Mouse (Mus musculus): Measurements from ENCODE around the gene Arhgap10.

Arhgap10 gene

DNA sequence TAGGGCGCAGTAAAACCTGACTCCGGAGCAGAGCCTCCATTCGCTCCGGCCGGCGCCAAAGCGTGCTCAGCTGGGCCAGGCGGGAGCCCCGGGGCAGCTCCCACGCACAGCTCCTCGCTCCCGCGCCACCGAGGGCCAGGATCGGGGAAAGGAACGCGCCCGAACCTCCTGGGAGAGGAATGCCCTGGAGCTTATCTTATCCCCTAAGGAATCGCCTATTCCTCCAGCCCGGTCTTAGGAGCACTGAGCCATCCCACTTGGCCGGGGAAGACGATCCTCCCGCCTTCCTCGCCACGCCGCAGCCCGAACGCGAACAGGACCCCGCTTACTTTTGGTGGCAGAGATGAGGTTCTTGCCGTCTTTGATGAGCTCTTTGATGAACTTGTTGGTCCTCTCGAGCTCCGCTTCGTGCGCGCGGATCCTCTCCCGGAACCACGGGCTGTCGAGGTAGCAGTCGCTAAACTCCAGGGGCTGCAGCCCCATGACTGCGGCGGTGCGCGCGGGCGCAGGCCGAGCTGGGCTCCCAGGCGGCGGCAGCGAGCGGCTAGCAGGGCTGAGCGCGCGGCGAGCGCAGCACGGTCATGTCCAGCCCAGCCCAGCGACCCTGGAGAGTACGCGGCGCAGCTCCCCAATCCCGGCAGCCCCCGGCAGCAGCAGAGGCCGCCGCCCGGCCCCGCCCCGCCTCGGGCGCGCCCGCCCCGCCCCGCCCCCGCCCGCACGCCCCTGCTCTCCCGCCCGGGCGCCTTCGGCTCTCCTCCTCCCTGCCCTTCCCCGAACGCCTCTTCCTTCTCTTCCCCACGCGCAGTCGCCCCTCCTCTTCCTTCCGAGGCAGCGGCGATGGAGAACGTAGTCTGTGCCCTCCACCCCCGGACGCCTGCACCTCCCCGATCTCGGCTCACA, at the start of gene Arhgap10:
TSS of gene Arhgap10 (minus strand) at position 653 of the 900 bp plus-strand sequence.
- peak; percentile 85 for DNase-seq (ENCODE audit: low read depth, low spot score)

DNA sequence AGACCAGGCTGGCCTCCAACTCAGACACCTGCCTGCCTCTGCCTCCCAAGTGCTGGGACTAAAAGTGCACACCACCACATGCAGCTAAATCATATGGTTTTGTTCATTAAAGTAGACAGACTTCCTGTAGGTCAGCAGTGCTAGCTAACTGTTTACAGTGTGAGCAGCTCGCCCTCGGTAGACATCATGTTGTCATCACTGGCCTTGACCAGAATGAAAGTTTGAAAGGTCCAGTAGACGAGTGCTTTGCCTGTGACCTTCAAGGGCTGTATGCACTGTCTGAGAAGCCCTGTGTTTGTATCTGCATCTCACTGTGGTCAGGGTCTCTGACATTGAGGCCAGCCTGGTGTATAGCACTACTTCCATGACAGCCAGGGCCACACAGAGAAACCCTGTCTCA, 43.7 kb upstream of the Arhgap10 start:
- DNase-seq (ENCODE audit: low read depth, low spot score), result no peak

DNA sequence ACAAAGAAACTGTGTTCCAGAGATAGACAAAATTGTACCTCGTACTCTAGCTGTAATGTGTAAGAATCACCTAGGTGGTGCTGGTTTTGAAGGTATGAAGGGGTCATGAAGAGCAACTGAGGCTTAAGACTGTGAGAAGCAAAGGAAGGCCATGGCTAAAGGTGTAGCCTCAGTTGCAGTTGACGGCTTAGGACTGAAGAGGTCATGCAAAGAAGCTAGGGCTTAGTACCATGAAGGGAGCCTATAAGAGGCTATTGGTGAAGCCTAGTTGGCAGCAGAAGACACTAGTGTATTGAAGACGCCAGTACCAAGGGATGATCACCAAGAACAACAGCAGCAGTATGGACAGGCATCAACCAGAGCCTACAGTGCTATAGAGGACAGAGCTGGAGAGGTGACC, 34.7 kb upstream of the Arhgap10 start:
- no peak for DNase-seq (ENCODE audit: low read depth, low spot score)

DNA sequence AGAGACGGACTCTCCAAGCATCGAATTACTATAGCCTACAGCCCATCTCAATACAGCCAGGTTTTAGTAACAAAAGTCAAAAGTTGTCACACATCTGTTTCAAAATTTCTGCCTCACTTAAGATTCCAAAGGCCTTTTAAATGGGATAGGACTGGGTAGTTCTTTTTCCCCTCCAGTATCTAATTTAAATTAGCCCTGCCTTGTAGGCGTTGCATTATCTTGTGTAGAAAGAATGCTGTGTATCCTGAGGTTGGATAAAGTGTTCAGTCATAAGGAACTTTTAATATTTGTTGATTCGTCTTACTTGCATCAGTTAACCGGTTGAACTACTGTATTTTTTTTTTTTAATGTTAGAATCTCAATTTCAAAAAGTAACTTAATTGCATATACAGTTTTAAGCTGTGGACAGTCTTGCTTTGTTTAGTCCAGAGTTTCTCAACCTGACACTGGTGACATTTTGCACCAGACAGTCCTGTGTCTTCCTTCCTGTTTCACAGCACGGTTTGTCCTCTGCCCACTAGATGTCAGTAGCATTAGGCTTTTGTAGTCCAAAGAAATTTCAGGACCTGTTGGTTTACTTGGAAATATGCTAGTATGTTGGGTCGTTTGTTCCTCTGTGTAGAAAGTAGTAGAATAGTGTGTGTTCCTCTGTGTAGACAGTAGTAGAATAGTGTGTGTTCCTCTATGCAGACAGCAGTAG, 32.3 kb upstream of the Arhgap10 start:
- peak; percentile 71 for DNase-seq (ENCODE audit: low read depth, low spot score)

DNA sequence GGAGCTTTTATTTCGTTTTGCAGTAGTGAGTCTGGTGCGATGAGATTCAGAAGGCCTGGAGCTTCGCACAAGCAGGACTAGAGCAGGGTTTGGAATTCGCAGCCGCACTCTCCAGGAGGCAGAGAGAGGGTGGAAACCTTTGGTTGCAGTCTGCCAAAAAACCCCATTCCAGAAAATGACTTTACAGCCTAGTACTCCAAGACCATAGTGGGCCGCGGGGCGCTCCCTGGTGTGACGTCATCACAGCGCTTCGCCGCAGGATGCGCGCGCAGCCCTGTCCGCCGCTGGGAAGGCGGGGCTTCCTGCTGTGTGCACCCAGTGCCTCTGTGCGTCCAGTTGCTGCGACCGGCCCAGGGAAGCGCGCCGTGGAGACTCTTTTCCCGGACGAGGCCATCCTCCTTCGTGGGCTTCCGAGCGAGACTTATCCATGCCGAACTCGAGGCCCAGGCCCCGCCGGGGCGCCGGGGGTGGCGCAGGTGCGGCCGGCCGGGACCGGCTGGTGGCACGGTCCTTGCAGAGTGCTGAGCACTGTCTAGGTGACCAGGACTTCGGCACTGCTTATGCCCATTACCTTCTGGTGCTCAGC, 31.5 kb upstream of the Arhgap10 start, which contains the start of gene Prmt9:
TSS of gene Prmt9 (plus strand) at position 277 of the 586 bp plus-strand sequence.
- peak; percentile 83 for DNase-seq (ENCODE audit: low read depth, low spot score)

DNA sequence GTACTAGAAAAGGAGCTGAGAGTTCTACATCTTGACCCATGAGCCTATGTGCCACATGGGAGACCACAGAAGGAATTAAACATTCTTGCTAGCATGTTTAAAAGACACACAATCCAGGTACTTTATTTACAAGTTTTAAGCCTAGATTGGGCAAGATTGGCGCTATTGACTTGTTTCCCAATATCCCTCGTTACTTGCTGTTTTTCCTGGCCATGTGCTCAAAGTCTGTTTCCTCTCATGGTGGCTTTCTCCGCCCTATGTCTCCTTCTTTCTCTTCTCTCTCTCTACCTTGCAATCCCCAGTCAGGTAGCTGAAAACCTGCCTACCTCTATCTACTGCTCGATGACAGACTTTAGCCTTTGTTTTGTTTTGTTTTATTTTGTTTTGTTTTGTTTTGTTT, 27.9 kb upstream of the Arhgap10 start:
- DNase-seq (ENCODE audit: low read depth, low spot score), result no peak

DNA sequence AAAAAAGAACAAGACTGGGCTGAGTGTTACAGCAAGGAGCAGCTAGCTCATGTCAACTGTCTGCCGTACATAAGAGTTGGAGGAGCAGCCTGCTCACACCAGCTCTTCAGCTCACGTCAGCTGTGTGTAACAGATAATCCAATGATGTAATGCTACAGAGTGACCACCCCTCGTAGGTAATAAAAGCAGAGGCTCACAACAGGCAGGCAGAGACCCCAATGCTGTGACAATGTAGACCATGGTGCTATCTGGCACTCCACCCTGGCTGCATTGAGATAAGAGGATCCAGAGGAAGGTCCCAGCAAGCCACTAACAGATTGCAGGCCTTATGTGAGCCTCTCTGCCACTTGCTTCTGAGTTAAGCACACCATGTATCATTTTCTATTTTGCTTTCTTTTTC, 26.7 kb upstream of the Arhgap10 start:
- DNase-seq (ENCODE audit: low read depth, low spot score), result no peak

DNA sequence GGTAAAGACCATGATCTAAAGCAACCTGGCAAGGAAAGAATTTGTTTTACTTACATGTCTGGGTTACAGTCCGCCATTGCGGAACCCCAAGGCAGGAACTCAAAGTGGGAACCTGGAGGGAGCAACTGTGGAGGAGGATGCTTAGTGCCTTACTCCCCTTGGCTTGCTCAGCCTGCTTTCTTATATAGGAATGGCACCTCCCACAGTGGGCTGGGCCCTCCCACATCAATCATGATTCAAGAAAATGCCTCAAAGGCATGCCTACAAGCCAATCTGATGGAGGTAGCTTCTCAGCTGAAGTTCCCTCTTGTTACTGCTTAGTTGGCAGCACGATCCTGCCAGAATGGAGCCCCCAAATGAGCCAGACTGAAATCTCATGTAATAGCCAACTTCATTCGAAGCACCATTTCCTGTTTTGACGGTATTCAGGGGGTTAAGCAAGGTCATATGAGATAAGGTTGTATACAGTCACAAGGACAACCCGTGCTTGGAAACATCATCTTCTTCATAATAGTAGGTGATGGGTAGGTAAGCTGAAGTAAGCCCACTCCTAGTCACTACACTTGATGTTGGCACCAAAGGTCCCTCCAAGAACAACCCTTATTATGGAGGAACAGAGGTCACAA, 25.5 kb upstream of the Arhgap10 start:
- no peak for DNase-seq (ENCODE audit: low read depth, low spot score)

DNA sequence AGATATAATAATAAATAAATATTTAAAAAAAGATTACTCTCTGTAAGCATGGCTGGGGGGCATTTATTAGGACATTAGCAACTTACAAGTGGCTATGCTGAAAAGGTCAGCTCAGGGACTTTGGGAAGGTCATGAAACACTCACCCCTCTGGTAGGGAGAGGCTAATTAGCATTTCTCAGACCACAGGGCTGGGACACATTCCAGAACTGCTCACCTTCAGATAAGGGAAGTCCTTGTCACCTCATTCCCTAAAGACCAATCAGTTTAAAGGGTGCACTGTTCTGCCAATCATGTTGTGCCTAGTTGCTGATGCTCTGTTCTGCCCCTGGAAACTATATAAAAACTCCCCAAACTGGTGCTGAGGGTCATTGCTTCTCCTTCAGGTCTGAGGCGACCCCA, 20.5 kb upstream of the Arhgap10 start:
- no peak for DNase-seq (ENCODE audit: low read depth, low spot score)

DNA sequence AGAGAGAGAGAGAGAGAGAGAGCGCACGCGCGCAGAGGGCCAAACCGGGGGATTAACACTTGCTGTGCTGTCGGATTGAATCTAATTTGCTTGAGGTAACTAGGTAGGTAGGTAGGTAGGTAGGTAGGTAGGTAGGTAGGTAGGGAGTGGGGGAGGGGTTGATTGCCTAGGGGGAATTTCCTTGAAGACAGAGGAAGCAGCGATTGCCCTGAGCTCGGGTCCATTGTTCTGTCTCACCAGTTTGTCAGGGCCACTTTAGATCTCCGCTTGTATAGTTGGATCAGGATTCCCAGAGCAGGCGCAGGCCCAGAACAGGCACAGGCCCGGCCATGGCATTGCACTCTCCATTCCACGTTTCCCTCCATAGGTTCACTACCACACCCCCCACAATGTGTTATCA, 19.1 kb upstream of the Arhgap10 start:
- DNase-seq (ENCODE audit: low read depth, low spot score), result no peak

DNA sequence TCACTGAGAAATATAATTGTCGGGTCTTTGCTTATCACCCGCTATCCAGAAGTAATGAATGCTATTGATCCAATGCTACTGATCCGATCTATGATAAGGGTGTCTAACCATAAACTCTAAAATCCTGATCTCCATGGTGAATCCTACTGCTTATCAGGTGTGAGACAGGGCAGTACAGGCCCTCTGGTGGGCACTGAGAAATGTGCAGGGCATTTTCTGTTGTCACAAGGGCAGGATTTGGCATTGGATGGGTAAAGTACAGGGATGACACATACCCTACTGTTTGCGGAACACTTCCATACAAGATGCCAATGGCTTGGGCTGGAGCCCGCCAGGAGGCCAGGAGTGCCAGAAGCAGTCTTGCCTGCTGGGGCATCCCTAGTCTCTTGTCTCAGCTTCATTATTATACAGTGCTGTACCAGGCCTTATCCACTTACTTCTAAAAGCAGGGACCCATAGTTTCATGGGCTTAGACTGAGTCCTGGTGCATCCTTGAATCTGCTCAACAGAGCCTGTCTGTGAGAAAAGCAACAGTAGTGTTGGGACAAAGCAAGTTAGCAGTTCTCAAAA, 17.4 kb upstream of the Arhgap10 start:
- peak; percentile 80 for DNase-seq (ENCODE audit: low read depth, low spot score)

DNA sequence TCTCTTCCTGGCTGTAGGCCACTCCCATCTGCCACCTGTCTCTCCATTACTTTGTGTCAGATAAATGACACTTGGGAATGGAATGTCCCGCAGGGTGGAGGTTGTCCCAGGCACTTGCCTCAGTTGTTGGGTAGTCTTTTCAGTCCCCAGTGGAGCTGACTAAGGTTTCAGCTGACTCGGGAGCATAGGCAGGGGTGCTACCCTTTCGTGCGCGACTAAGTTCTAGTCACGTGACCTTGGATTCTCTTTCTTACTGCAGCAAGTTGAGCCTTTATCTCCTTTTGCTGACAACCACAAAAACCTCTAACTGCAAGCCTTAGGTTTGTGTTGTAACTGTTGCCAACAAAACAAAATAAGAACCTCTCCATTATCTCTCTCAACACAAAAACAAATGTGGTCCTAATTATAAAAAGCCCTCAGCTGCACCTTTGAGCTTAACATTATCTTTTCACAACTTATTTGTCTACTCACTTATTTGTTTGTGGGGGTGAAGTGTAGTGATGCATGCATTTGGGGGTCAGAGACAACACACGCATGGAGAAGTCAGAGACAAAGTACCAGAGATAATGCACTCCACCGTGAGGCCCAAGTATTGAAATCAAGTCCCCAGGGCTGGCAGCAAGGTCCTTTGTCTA, 16.7 kb upstream of the Arhgap10 start:
- DNase-seq (ENCODE audit: low read depth, low spot score), result peak; percentile 11

DNA sequence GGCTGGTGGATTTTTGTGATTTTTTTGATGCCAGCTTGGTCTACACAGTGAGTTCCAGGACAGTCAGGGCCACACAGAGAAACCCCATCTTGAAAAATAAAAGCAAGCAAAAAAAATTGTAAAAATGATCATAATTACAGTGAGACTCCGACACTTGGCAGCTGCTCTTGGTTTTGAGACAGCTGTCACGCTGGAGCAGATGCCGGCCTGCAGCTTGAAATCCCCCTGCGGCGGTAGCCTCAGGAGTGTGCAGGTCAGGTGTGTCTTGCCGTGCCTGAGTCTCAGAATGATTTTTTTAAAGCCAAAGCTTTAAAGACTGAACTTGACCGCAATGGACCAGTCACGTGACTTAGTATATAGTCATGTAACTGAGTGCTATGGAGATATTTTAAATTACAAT, 8.4 kb upstream of the Arhgap10 start:
- DNase-seq (ENCODE audit: low read depth, low spot score), result no peak

DNA sequence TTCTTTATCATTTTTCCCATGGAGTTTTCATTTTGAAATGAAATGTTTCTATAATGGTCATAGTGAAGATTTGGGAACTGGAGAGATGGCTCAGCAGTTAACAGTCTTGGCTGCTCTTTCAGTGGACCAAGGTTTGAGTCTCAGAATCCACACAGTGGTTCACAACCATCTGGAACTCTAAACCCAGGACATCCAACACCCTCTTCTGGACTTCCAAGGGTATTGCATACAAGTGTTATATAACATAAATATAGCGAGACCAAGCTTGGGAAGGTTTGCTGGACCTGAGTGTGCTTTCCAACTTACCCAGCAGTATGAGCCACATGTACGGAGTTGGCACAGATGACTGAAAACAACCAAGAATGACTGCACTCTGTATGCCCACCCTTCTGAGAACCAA, 7.2 kb upstream of the Arhgap10 start:
- DNase-seq (ENCODE audit: low read depth, low spot score), result no peak

DNA sequence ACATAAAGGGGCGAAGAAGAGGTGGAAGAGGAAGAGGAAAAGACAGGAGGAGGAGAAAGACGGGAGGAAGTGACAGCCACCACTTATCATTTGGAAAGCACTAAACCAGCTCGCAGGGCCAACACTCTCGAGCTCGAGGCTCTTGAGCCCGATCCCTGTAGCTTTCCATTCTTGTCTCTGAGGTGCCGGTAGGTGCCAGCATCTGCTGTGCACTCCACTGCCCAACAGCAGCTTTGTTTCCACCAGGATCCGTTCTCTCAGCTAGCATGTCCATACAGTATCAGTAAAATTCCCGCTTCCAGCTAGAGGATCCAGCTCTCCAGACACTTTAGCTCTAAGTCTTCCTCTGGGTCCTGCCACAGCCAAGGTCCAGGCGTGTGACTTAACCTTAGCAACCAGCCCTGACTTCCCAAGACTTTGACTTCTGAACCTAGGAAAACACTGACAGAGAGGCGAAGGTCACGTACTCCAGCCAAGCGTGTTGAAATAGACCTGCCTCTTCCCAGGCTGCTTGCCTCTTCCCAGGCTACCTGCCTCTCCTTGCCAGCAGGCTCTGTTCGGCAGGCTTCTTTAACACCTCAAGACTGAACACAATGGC, 6.4 kb upstream of the Arhgap10 start:
- no peak for DNase-seq (ENCODE audit: low read depth, low spot score)

DNA sequence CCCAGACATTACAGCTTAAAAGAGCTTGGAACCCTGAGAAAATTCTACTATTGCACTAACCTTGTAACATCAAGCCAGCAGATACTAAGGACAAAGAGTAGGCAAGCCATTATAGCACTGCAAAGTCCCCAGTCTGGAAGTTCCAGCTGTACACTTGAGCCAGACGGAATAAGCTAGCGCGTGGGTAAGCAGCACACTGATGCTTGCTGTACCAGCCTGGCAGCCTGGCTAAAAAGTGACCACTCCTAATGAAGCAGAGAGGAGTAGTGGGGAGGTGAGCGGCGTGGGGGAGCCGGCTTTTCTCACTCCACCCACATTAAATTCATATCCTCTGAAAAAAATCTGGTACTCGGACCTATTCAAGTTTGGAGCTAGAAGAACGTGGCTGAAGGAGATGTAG, 5.2 kb upstream of the Arhgap10 start:
- DNase-seq (ENCODE audit: low read depth, low spot score), result no peak

DNA sequence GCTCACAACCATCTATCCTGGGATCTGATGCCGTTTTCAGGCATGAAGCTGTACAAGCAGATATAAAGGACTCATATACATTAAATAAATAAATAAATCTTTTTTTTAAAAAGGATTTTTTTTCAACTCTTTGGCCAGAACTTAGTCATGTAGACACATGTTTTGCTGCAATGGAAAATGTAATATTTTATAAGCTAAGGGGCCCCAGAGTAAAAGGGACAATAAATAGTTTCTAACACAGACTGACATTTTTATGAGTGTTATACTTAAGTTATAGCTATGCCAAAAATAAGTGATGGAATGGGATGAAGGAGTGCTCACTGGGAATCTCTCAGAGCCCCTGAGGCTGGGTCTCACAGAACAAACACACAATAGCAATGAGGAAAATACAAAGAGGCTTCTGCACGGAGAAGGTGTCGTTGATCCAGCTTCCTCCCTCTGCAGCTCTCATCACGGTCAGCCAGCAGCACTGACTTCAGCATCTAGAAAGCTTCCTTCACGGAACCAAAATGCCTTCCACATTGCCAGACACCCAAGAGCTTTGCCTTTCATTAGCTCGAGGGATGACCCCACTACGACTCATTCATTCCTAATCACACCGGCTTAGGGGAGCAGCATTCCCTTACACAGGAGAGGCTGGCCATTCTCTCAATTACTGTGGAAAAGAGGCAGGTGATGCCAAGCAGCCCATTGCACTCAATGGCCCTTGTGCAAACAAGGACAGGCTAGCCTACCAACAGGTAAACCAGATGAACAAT, 3.5 kb upstream of the Arhgap10 start:
- peak; percentile 58 for DNase-seq (ENCODE audit: low read depth, low spot score)

DNA sequence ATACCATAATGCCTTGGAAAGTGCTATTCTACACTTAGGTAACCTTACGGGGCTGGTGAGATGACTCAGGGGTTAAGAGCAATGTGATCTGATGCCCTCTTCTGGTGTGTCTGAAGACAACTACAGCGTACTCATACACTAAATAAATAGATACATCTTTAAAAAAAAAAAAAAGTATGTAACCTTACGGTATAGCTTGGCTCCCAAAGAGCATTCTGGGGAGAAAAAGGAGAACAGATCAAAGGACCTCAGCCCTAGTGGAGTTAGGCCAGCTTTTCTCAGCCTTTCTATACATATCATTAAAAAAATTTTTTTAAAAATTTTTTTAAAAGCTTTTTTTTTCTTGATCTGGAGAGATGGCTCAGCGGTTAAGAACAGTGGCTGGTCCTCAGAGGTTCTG, 2.8 kb upstream of the Arhgap10 start:
- no peak for DNase-seq (ENCODE audit: low read depth, low spot score)

DNA sequence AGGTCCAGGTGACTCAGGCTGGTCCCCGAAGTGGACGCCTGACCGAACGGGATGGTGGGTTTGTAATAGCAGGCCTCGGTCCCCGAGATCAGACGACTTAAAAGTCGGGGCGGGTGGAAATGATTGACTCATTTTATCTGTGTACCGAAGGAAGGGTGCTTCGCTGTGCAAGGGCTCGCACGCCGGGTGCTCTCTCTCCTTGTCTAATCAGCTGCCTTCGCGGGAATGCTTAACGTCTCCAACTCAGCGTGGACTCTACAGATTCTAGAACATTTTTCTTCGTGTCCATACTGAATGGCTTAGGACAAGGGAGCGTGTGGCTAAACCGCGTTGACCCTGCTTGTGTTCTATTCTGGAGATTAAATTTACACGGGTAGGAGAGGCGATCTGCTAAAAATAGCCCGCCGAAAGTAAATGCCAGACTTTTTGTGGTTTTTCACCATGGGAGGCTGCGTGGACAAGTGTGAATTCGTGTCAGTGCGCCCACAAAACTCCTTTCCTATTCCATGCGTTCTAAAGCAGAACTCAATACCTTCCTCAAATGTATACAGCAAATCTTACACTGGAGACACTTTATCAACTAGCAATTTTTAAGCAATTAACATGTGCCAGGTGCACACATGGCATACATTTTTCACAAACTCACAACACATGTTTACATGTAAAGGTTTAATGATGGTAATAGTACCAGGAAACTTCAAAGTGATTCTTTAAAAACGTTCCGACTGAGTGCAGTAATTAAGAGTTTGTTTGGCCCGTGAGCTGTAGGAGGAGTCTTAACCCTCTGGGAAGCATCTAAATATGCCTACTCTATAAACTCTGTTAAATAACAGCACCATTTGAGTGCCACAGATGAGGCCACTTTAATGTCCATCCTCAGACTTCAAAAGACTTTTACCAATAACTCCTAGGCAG, 705 bp upstream of the Arhgap10 start:
- DNase-seq (ENCODE audit: low read depth, low spot score), result peak; percentile 17

Measured in 3T3-L1 (cell line).